11 mouse cellular contexts compared by ENCODE assay signal in genomic region chr11:17004899-17005846, GRCm38 (mm10). TPM values are rescaled to one million over a fixed set of nuclear protein-coding genes. Genes with fewer than 3 reads are reported as not detected.
A peak's percentile ranks its signal among the peaks of the same experiment; 100 is the strongest.
DNase-seq lines count a peak whose midpoint lies in the region; ATAC-seq and TF ChIP-seq lines count a peak whose summit lies in the region.
"Had no signal": no experiment of that assay in that cellular context is flagged by ENCODE, and none has a peak within 500 bp of the region (broad histone marks: within the 10 kb centered on the region; RNA-seq: fewer than 3 reads in every experiment).

No protein-coding gene starts in this region.

- no peak for TF ChIP-seq CTCF in liver, embryonic 14.5 days (IDR thresholded peaks at IDR 0.05; ENCODE audit: low read depth)

- no peak overlapping the region for H3K27ac ChIP-seq in liver, embryonic 14.5 days
- H3K27ac ChIP-seq: limb, embryonic 12.5 days had no signal

- TF ChIP-seq EP300 in liver, embryonic 14.5 days (IDR thresholded peaks at IDR 0.05; ENCODE audit: low read depth): peak; percentile 48; the same call in 1 of the 2 replicates

- H3K4me3 ChIP-seq in liver, embryonic 14.5 days (ENCODE audit: insufficient read depth in 1 of 2, low read depth in 2 of 2, low read length in 2 of 2): no peak overlapping the region
- H3K4me3 ChIP-seq: limb, embryonic 12.5 days had no signal

- no peaks in the 10 kb centered on the region for H3K27me3 ChIP-seq in liver, embryonic 14.5 days (ENCODE audit: control insufficient read depth, insufficient read depth, low read length)
- H3K27me3 ChIP-seq: limb, embryonic 12.5 days had no signal

- WGBS in liver, embryonic 14.5 days (ENCODE audit: insufficient replicate concordance): 14% methylated on average over 4 of the region's 4 CpGs

- peak; percentile 75 for ATAC-seq in liver, embryonic 14.5 days (ENCODE audit: insufficient read depth)

- H3K9ac ChIP-seq in liver, embryonic 14.5 days (replicated peaks): no peak overlapping the region
- H3K9ac ChIP-seq: limb, embryonic 12.5 days had no signal

- no peaks in the 10 kb centered on the region for H3K9me3 ChIP-seq in liver, embryonic 14.5 days (ENCODE audit: control insufficient read depth, low read length)
- H3K9me3 ChIP-seq: limb, embryonic 12.5 days had no signal

- peak; percentile 5 for DNase-seq in cerebellum, adult 9-11 months
- no peak for DNase-seq in cerebellum, adult 9-10 months
- DNase-seq in spleen, postnatal 36 days (ENCODE audit: low spot score in 2 of 2): peak; percentile 29 to 44
- no peak for DNase-seq in spleen, adult 18-20 months
- peak in 2 of 3 experiments; percentile 23 to 42 for DNase-seq in liver, embryonic 14.5 days (ENCODE audit: low read depth in 3 of 3, low spot score in 3 of 3)
- no peak for DNase-seq in testis, postnatal 14 days (ENCODE audit: low spot score)
- no peak for DNase-seq in thymus, adult 18-20 months
- no peak for DNase-seq in c-Kit-positive CD71-positive TER-119-positive erythroid progenitor cells, embryonic 14.5 days (ENCODE audit: low spot score)
- DNase-seq: kidney, adult 18-20 months; right cerebral cortex, postnatal 25 days had no signal

- H3K36me3 ChIP-seq in liver, embryonic 14.5 days (replicated peaks; ENCODE audit: control insufficient read depth, insufficient read depth, low read depth): no peaks in the 10 kb centered on the region
- H3K36me3 ChIP-seq: limb, embryonic 12.5 days had no signal

- H3K4me1 ChIP-seq in liver, embryonic 14.5 days (replicated peaks; ENCODE audit: control insufficient read depth in 2 of 2, insufficient read depth in 2 of 2, low read length in 1 of 2): peaks cover 0 to 19% of the 10 kb centered on the region in 2 experiments; a peak in 2 of 4 replicates
- H3K4me1 ChIP-seq: limb, embryonic 12.5 days had no signal

- no peak overlapping the region for H3K4me2 ChIP-seq in liver, embryonic 14.5 days (ENCODE audit: low read depth)
- H3K4me2 ChIP-seq: limb, embryonic 12.5 days had no signal

RNA-seq across cellular contexts. Expression of gene Cnrip1, which starts 46.2 kb away (rescaled TPM):
- polyA plus RNA-seq in liver, embryonic 14.5 days (2012; rRNA removed): 2.5 and 2.8 TPM in 2 replicates
- 2.0 and 2.2 TPM in 2 replicates for polyA plus RNA-seq in liver, embryonic 14.5 days (2014; fragmentation: Nextera tagmentation; extraction: Ambion mirVana)

RNA-seq across cellular contexts. Expression of gene Plek, which starts 47.0 kb away (rescaled TPM):
- polyA plus RNA-seq in liver, embryonic 14.5 days (2012; rRNA removed): 6.4 and 10.9 TPM in 2 replicates
- 18.2 and 23.0 TPM in 2 replicates for polyA plus RNA-seq in liver, embryonic 14.5 days (2014; fragmentation: Nextera tagmentation; extraction: Ambion mirVana)

RNA-seq across cellular contexts. Expression of gene Fbxo48, which starts 54.0 kb away (rescaled TPM):
- polyA plus RNA-seq in liver, embryonic 14.5 days (2012; rRNA removed): 1.8 and 3.5 TPM in 2 replicates
- polyA plus RNA-seq in liver, embryonic 14.5 days (2014; fragmentation: Nextera tagmentation; extraction: Ambion mirVana): 1.8 and 1.9 TPM in 2 replicates

Comparison
In these comparisons a context has a peak if more than half of its experiments do, and no peak if none do; other contexts are left out.
1. DNase-seq: peak in cerebellum, adult 9-11 months (single experiment), spleen, postnatal 36 days (2 of 2) and liver, embryonic 14.5 days (2 of 3); none in cerebellum, adult 9-10 months (single experiment), spleen, adult 18-20 months (0 of 2), testis, postnatal 14 days (single experiment), thymus, adult 18-20 months (0 of 2) and c-Kit-positive CD71-positive TER-119-positive erythroid progenitor cells, embryonic 14.5 days (single experiment).